Mouse (Mus musculus): Measurements from ENCODE around the gene Lhx2.
A peak's percentile ranks its signal among the peaks of the same experiment; 100 is the strongest.

Gene Lhx2

DNA sequence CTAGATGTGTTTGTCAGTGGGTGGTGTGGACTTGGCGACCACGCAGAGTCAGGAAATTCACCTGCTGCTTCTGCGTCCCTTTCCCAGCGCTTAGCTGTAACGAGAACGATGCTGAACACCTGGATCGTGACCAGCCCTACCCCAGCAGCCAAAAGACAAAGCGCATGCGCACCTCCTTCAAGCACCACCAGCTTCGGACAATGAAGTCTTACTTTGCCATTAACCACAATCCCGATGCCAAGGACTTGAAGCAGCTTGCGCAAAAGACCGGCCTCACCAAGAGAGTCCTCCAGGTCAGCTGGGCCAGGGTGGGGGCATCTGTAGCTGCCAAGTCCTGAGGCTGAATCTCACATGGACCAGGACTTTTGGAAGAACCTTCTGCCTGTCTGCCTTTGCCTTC, 20.7 kb downstream of the Lhx2 start:
- peak; percentile 39 to 60 for DNase-seq

DNA sequence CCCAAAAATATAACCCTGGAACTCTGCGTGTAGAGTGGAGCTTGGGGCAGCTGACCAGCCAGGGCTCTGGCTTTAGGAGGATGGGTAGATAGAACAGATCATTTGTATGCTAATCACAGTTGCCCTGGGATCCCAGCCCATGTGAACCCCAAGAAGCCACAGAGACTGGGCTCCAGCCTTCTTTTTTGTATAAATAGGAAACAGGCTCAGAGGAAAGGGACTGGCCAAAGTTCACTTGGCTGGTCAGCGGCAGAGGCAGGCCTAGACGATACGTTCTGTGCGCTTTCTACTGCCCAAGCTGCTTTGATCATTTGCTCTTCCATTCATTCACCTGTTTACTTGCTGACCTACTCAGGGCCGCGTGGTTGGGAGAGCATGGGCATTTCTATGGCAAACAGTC, 27.1 kb downstream of the Lhx2 start:
- DNase-seq = no peak

DNA sequence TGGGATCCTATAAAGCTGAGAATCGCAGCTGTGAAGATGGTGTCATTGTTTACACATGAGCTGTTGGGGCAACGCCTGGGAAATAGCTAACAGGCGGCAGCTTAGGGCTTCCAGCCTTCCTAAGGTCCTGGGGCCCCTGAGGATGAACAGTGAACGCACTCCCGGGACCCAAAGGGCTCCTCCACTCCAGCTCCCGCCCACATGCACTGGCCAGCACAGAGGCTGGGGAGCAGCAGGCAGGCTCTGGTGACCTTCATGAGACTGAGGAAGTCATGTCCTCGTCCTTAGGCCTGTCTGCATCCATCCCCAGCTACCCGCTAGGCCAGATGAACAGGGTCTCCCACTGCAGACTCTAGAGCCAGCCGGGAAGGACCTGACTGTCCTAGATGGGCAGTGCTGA, 27.9 kb downstream of the Lhx2 start:
- DNase-seq = no peak

- DNase-seq = no peak
Measured at GRCm38 (mm10) chr2:38367852-38368251, 28.8 kb downstream of the Lhx2 start.

DNA sequence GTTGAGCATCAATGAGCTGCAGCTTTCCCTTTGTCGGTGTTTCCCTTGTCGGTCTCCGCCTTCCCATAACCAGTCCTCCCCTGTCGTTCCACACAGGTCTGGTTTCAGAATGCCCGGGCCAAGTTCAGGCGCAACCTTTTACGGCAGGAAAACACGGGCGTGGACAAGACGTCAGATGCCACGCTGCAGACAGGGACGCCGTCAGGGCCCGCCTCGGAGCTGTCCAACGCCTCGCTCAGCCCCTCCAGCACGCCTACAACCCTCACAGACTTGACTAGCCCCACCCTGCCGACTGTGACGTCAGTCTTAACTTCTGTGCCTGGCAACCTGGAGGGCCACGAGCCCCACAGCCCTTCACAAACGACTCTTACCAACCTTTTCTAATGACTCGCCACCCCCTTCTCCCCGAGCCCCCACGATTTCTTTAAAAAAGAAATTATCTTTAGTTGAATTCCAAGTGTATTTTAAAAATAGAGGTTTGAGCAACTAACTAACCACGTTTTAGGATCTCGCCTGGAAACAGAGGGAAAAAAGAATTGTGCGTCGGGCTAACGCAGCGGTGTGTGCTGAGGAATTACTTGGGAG, 29.8 kb downstream of the Lhx2 start:
- DNase-seq = peak; percentile 70 to 75

DNA sequence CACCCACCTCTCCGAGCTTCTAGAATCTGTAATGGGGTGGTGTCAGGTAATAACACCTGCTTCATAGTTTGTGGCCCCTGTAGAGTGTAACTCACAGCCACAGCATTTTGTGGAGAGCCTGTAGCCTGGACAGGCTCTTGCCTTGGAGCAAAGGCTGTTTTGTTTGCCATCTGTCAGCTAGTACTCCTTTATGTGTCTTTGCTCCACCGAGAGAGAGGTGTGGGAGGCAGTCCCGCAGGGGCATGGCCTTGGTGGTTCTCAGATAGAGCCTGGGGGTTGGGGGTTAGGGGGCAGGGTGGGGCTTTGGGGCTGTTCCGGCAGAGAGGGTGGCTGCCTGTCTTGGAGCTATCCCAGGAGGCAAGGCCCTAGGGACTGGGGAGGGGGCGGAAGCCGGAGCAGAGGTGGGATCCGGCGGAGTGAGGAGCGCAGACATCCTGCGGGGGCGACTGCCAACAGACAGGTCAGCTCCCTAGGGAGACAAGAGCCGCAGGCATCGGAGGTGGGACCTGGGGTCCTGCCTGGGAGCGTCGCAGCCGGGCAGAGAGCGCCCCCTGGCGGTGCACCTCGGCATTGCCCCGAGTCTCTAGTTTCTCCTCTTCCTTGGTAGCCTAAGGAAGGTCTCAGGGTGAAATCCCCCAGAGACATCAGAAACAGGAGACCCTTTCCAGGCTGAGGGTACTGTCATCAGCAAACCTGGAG, 36.7 kb downstream of the Lhx2 start:
- DNase-seq = peak; percentile 82 to 84

- DNase-seq = no peak
Measured at GRCm38 (mm10) chr2:38377254-38377653, 38.2 kb downstream of the Lhx2 start.

DNA sequence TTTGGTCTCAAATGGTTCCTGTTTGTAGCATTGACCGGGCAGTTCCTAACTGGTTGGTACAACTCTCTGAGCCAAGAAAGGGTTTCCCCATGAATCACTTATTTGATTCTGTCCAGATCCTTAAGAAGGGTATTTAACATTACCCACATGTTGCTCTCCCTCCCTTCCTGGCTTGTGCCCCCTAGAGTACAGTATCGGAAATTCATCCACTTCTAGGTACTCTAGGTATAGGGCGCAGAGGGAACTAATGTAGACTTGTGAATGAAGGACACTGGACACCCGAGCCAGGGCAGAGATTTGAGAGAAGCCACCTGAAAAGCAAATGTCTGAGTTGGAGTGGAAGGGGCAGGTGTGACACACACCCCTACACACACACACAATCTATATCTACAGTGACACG, 39.3 kb downstream of the Lhx2 start:
- no peak for DNase-seq

- DNase-seq = no peak
Measured at GRCm38 (mm10) chr2:38378849-38379545, 39.9 kb downstream of the Lhx2 start.

DNA sequence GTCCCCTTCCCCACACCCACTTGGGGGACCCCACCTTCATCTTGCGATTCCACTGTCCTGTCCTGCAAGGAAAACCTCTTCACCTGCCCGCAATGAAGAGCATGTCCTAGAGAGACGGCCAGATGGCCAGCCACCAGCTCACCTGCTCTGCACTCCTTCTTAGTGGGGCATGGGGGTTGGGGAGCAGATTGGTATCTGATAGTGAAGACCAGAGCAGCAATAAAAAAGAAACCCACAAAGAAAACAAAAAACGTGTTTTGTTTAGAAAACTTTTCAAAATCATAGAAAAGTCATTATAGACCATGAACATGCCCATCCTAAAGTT, 40.4 kb downstream of the Lhx2 start:
- no peak for DNase-seq

DNA sequence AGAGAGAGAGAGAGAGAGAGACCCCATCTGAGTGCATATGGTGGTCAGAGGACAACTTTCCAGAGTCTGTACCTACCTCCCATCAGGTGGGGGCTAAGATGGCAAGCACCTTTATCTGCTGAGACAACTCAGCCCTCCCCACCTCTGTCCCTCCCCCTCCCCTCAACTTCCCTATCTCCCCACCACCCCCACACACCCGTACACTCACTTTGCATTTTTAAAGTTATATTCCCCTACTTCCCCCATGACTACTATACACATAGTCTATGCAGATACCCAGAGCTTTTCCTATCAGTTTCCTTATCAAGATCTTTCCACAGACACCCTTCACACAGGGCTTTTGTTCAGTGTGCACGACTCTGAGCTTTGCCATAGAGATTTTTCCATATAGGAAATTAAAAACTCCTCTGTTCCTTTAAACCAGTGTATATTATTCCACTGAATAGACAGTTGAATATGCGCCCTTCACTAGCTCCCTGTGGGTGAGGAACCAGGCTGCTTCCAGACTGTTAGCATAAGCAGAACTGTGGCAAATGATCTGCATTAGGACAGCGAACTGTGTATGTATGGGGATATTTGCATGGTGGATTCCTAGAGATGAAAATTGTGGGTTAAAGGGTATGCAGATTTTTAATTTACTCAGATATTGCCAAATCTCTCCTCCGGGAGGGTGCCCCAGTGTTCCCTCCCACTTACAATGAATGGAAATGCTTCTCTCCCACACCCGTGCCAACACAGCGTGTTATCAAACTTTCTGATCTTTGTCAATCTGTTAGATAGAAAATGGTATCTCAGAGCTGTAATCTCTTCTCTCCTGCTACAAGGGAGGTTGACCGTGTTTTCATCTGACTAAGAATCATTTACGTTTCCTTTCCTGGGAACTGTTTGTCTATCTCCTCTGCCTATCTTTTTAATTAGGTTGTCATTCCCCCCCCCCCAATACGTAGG, 41.3 kb downstream of the Lhx2 start:
- DNase-seq = no peak

DNA sequence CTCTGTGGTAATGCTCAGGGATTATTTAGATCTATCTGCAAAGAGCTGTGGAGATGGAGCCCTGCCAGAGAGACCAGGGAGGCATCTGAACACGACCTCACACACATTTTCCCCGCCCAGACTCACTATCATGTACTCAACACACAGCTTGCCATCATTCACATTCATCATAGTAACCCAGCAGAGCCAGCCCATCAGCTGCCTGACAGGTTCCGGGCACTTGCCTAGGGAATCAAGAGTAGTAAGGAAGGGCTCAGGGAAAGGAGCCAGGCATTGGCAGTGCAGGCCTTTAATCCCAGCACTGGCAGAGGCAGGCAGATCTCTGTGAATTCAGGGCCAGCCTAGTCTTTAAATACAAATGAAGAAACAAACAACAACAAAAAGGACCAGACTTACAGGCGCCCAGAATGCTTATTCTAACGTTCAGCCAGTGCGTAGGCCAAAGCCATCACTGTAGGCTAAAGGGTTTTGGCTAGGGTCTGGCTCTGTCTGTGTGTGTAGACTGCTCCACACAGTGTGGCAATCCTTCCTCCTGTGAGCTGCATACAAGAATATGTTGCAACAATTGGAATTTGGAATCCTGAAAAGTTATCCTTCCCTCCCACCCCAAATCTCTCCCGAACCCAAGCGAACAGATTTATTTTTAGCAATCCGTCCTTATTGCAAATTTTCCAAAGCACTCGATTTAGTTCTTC, 48.6 kb downstream of the Lhx2 start:
- no peak for DNase-seq

- DNase-seq = no peak
Measured at GRCm38 (mm10) chr2:38394977-38395868, 56.1 kb downstream of the Lhx2 start.

- no peak for DNase-seq
Measured at GRCm38 (mm10) chr2:38395869-38396236, 56.8 kb downstream of the Lhx2 start.

DNA sequence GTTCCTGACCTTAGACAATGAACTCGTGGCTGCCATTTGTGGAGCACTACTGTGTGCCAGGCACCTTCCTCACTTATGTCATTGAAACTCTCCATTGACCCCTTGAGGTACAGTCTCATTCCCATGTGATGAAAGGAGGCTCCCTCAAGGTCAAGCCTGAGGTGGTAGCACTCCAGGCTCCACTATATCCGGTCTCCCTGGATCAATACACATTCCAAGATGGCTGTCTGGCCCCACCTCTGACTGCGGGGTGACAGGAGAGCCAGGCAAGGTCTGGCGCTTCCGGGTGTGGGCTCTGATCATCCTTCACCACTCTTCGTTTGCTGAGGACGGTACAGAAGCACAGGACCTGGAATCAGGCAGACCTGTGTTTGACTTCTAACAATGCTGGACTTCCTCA, 58.2 kb downstream of the Lhx2 start:
- DNase-seq = no peak

GRCm38 (mm10) chr2:38397882-38398281, 58.8 kb downstream of the Lhx2 start:
- DNase-seq = no peak

DNA sequence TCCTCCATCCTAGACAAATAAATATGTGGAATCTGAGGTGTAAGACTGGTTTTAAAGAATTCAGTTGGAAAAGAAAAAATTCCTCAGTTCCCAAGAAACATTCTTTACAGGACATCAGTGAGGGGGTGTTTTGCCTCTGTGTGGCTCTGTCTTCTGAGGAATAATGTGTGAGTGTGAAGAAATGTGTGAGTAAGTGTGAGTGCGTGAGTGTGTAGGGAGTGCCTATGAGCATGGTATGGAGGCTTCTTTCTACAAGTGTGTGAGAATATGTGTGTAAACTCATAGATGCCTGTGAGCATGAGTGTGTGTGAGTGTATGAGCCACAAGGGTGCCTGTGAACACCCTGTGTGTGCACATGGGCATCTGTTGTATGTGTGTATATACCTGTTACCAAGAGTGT, 63.5 kb downstream of the Lhx2 start:
- no peak for DNase-seq

DNA sequence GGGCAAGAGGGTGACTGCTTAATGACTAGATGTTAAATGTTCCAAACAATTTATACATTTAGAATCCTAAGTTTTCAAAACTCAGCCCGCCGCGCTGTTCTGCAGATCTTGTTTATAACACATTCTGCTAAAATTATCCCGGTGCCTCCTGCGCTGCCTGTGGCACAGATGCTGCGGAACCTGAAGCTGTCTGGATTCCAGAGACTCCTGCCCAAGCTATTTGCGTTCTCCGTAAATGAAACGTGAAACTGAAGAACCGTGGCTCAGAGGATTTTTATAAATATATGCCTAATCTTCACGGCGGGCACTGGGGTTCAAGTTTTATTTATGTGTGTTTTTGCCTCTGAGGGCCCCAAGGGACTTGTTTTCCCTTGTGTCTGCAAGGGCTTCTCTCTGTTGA, 64.2 kb downstream of the Lhx2 start:
- no peak for DNase-seq

DNA sequence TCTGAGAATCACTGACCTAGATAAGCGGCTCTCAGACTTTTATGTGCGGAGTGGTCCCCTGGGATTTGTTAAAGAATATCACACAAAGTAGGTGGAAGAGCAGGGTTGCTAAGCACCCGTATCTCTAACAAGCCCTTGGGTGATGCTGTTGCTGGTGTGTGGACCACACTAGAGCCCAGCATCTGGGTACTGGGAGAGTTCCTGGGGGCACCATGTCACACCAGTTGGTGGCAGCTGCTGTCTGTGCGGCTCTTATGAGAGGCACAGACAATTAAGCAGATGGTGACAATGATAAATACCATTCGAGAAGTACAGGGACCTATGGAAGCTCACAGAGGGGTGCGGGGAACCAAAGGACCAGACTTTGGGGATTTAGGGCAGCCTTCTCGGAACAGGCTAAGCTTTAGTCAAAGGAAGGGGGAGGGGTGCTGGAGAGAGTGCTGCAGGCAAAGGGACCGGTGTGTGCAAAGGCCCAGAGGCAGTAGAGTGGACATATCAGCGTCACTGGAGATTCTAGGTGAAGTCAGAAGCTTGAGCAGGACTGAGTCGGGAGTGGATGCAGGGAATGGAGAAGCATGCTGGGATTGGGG, 65.0 kb downstream of the Lhx2 start:
- no peak for DNase-seq

DNA sequence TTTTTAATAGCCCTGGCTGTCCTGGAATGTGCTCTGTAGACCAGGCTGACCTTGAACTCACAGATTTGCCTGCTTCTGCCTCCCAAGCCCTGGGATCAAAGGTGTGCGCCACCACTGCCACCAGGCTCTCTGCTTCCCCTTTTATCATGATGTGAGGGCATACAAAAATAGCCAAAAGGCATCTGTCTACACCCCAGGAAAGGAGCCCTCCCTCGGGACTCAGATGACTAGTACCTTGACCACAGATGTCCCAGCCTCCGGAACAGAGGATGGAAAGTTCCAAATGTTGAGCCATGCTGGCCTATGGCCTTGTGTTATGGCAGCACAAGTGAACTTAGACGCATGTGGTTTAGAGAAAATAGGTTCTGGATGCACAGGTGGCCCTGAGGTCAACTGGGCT, 66.3 kb downstream of the Lhx2 start:
- DNase-seq = no peak

DNA sequence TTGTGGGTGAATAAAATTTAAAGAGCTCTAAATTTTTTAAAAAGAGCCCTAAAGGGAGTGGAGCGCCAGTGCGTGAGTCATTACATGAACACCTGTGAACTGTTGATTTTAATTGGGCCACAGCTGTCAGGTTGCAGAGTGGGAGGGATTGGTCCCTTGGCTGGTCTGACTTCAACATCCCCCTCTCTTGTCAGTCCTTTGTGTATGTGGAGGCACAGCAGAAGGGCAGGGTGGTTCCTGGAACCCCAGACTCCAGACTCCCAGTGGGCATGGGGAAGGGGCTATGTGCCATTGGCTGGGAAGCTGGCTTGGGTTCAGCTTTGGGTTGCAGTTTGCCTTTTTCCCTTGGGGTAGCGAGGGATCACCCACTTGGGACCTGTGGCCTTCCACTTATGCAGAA, 70.2 kb downstream of the Lhx2 start:
- DNase-seq = no peak
